Mouse (Mus musculus): ENCODE measurements around the gene Gm49354.
"Not testable (repeated sequence)": the region's sequence is repeated elsewhere in the genome, so short reads cannot be mapped to it uniquely, and the experiment has no call there.

- not testable (repeated sequence) for TF ChIP-seq CTCF (IDR thresholded peaks at IDR 0.05; ENCODE audit: low read depth, low read length); TAL1 (conservative IDR thresholded peaks at IDR 0.05; ENCODE audit: low read depth, low read length); GATA1 (IDR thresholded peaks at IDR 0.05; ENCODE audit: borderline replicate concordance, low read length); GATA2 (IDR thresholded peaks at IDR 0.05; ENCODE audit: borderline replicate concordance, low read depth, low read length); POLR2AphosphoS5 (IDR thresholded peaks at IDR 0.05; ENCODE audit: insufficient replicate concordance, low read depth, low read length)
Measured at GRCm38 (mm10) chr13:59718857-59719440, 63.1 kb downstream of the Gm49354 start.

All from G1E (cell line).